ENCODE assay signal across 13 mouse cellular contexts in the genomic region with DNA sequence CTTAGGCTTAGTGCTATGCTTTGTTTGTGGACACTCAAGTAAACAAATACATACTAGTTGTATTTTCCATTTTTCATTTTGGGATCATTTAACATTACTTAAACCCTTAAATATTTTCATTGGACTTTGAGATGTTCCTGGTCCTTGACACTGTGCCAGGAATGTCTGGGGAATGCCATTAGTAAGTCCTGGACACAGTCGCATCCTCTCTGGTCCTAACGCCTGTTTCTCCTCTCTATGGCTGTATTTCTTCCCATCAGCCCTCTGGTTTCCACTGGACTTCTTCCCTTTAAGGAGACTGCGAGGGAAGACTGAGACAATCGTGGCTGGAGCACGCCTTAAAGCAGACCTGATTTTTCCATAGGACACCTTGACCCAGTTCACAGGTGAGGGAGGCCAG.
A peak's percentile ranks its signal among the peaks of the same experiment; 100 is the strongest.
DNase-seq lines count a peak whose midpoint lies in the region; ATAC-seq and TF ChIP-seq lines count a peak whose summit lies in the region.
"Had no signal": no experiment of that assay in that cellular context is flagged by ENCODE, and none has a peak within 500 bp of the region (broad histone marks: within the 10 kb centered on the region; RNA-seq: fewer than 3 reads in every experiment).

No protein-coding gene starts in this region.

- no peak for TF ChIP-seq CTCF in lung, embryonic 14.5 days (IDR thresholded peaks at IDR 0.05; ENCODE audit: low read depth)

- intact Hi-C loops in heart, postnatal 25 days (cut with DNase I) = loop anchor here (2.0 kb wide), 1 partner anchor 29 kb away; no protein-coding TSS in a partner anchor

- no peak for ATAC-seq in heart, embryonic 13.5 days (ENCODE audit: extremely low read depth, insufficient number of reproducible peaks, low FRiP score, low TSS enrichment)
- no peak for ATAC-seq in lung, embryonic 14.5 days (ENCODE audit: insufficient read depth)

- DNase-seq in heart, postnatal 25 days (ENCODE audit: low spot score) = no peak
- peak; percentile 47 for DNase-seq in lung, embryonic 14.5 days
- no peak for DNase-seq in lung, postnatal 25 days (ENCODE audit: low spot score)
- peak; percentile 9 for DNase-seq in NIH3T3 (ENCODE audit: low read depth)
- DNase-seq in kidney, postnatal 14 days = peak; percentile 59
- DNase-seq in adipocyte (ENCODE audit: low spot score) = no peak
- DNase-seq: adrenal gland, postnatal 10 days; cerebellum, adult 2 months; lung, adult 2 months; right cerebral cortex, postnatal 25 days had no signal

- H3K9ac ChIP-seq in heart, embryonic 13.5 days = no peak overlapping the region
- H3K9ac ChIP-seq in lung, embryonic 14.5 days = no peak overlapping the region
- H3K9ac ChIP-seq: embryonic facial prominence, embryonic 12.5 days had no signal

- H3K27me3 ChIP-seq in heart, embryonic 13.5 days (replicated peaks) = no peaks in the 10 kb centered on the region
- H3K27me3 ChIP-seq in lung, embryonic 14.5 days (ENCODE audit: insufficient read depth, low read length) = no peaks in the 10 kb centered on the region
- H3K27me3 ChIP-seq: embryonic facial prominence, embryonic 12.5 days had no signal

- no peaks in the 10 kb centered on the region for H3K9me3 ChIP-seq in heart, embryonic 13.5 days
- H3K9me3 ChIP-seq in lung, embryonic 14.5 days (ENCODE audit: low read depth, low read length) = no peaks in the 10 kb centered on the region
- H3K9me3 ChIP-seq: embryonic facial prominence, embryonic 12.5 days; hindbrain, embryonic 10.5 days had no signal

- H3K36me3 ChIP-seq in heart, embryonic 13.5 days = no peaks in the 10 kb centered on the region
- H3K36me3 ChIP-seq in lung, embryonic 14.5 days (ENCODE audit: insufficient read depth) = no peaks in the 10 kb centered on the region
- H3K36me3 ChIP-seq: embryonic facial prominence, embryonic 12.5 days; hindbrain, embryonic 10.5 days had no signal

- peaks cover 47% of the 10 kb centered on the region for H3K4me1 ChIP-seq in heart, embryonic 13.5 days
- H3K4me1 ChIP-seq in lung, embryonic 14.5 days (ENCODE audit: insufficient read depth) = peaks cover 10% of the 10 kb centered on the region

- H3K4me3 ChIP-seq in heart, embryonic 13.5 days = no peak overlapping the region
- no peak overlapping the region for H3K4me3 ChIP-seq in lung, embryonic 14.5 days (ENCODE audit: low read depth, low read length)
- H3K4me3 ChIP-seq: embryonic facial prominence, embryonic 12.5 days; hindbrain, embryonic 10.5 days had no signal

- H3K27ac ChIP-seq in heart, embryonic 13.5 days (replicated peaks) = 0 out of 2 replicates have a peak overlapping the region, but pooled peaks have one; percentile 43
- H3K27ac ChIP-seq in lung, embryonic 14.5 days (ENCODE audit: low read depth) = no peak overlapping the region
- H3K27ac ChIP-seq: embryonic facial prominence, embryonic 12.5 days had no signal

- no peak overlapping the region for H3K4me2 ChIP-seq in heart, embryonic 13.5 days
- H3K4me2 ChIP-seq in lung, embryonic 14.5 days = no peak overlapping the region
- H3K4me2 ChIP-seq: embryonic facial prominence, embryonic 12.5 days had no signal

- WGBS in heart, embryonic 13.5 days = 72% methylated on average over 5 of the region's 5 CpGs
- 65% methylated on average over 5 of the region's 5 CpGs for WGBS in lung, embryonic 14.5 days

Comparison
In these comparisons a context has a peak if more than half of its experiments do, and no peak if none do; other contexts are left out.
1. DNase-seq: peak in lung, embryonic 14.5 days (single experiment), NIH3T3 (single experiment) and kidney, postnatal 14 days (single experiment); none in heart, postnatal 25 days (single experiment), lung, postnatal 25 days (single experiment) and adipocyte (single experiment).